ENCODE assay signal across 20 mouse cellular contexts in genomic region chr14:124532051-124532450, GRCm38 (mm10).
"Had no signal": no experiment of that assay in that cellular context is flagged by ENCODE, and none has a peak within 500 bp of the region (broad histone marks: within the 10 kb centered on the region; RNA-seq: fewer than 3 reads in every experiment).

No protein-coding gene starts in this region.

- H3K9ac ChIP-seq: limb, embryonic 12.5 days; limb, embryonic 15.5 days; liver, embryonic 14.5 days; lung, embryonic 15.5 days had no signal

- H3K4me3 ChIP-seq: limb, embryonic 12.5 days; limb, embryonic 15.5 days; lung, embryonic 15.5 days had no signal

- H3K27me3 ChIP-seq: limb, embryonic 12.5 days; limb, embryonic 15.5 days; lung, embryonic 15.5 days had no signal

- H3K27ac ChIP-seq: kidney, postnatal 0 days; limb, embryonic 12.5 days; limb, embryonic 15.5 days; liver, embryonic 14.5 days; lung, embryonic 15.5 days; stomach, postnatal 0 days had no signal

- H3K9me3 ChIP-seq: limb, embryonic 12.5 days; limb, embryonic 15.5 days; lung, embryonic 15.5 days had no signal

- H3K36me3 ChIP-seq: limb, embryonic 12.5 days; limb, embryonic 15.5 days; lung, embryonic 15.5 days had no signal

- H3K4me2 ChIP-seq: limb, embryonic 12.5 days; limb, embryonic 15.5 days; liver, embryonic 11.5 days; lung, embryonic 15.5 days; midbrain, embryonic 11.5 days had no signal

- H3K4me1 ChIP-seq: limb, embryonic 12.5 days; limb, embryonic 15.5 days; lung, embryonic 15.5 days had no signal

- DNase-seq: kidney, postnatal 25 days; layer of hippocampus, postnatal 36 days; left cerebral cortex, postnatal 4 days; lung, adult 18-20 months; lung, postnatal 10 days; lung, postnatal 36 days; midbrain, embryonic 14.5 days; right cerebral cortex, postnatal 14 days; right cerebral cortex, postnatal 4 days; thymus, adult 2 months; thymus, postnatal 14 days; thymus, postnatal 4 days had no signal
